Mouse (Mus musculus) cerebellum, postnatal 10 days (tissue): Measurements from ENCODE around the gene Rtkn.

Experiments used
- DNase-seq, 2 experiments: peaks; one replicate each; pipeline ENCODE4 v3.0.0; 2021; ENCODE audit warnings: mixed read lengths in 2 of 2

The Rtkn gene

DNA sequence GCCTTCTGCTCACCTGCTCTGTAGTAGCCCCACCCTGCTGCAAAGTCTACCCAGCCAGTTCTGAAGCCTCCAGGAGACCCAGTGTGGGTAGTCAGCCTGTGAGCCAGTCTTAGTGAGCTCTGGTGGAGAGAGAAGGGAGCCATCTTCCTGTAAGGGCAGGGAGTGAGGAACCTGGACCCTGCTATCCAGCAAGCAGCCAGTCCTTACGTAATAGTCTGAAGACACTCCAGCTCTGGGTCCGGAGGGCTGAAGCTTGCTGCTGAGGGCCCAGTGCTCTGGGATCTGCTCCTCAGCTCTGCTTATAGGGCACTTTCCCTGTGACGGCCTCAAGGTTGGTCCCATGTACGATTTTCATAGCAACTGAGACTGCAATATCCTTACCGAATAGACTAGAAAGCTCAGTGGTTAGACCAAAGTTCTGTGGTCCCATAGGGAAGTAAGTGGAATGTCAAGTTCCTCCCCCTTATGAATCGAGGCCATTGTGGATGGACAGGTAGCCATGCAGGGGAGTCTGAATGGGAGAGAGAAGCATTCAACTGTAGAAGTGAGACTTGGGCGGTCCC is at the start of gene Rtkn:
Gene Rtkn, plus strand, starts transcription at position 513 of the 563 bp plus-strand sequence.
- DNase-seq, result no peak

DNA sequence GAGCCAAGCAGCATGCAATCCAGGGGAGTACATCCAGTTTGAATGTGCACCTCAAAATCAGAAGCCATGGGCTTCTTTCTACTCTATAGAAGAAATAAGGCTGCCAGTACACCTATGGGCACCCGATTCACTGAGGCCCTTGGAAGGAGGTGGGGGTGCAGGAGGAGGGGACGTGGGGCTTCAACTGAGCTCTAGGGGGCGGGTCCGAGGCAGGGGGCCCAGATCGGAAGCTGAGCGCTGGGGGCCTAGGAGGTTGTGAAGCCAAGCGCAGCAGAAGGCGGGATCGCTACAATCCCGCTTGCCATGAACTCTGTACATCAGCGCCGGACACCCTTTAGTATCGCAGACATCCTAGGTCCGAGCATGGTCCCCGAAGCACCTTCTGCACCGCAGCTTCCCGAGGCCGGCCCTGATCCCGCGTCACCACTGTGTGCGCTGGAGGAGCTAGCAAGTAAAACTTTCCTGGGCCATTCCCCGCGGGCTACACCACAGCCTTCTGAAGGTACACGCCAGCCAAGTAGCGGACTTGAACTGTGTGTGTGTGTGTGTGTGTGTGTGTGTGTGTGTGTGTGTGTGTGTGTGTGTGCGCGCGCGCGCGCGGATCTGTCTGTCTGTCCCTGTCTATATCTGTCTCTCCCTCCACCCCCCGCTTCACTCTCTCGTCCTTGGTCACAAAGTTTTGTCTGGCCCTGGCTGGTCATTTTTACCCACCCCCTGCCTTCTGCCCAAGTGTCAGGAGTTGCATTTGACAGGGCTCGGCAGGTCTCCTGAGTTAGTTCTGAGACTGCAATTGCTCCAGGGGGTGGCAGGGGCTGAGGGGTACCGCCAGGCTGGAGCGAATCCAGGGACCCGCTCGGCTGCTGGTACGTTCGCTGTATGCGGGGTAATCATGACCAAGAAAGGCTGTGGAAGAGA is 48.9 kb upstream of the Rtkn start, which contains the start of gene Lbx2:
Gene Lbx2, plus strand, starts transcription at position 247 of the 915 bp plus-strand sequence.
- no peak for DNase-seq

GRCm38 (mm10) chr6:83087205-83087925 is 47.9 kb upstream of the Rtkn start:
- peak; percentile 59 to 67 for DNase-seq

DNA sequence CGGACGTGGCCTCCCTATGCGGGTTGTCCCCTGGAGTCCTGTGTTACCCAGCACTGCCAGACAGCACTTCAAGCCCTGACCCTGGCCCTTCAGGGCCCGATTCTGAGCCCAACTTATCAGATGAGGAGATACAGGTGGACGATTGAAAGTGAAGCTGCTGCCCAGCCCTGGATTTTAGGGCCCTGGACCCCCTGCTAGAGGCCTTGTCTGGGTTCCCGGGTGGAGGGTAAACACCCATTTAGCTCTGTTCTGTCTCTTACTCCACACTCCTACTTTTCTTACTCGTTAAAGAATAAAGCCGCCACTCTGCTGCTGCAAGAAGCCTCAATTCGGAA is 47.4 kb upstream of the Rtkn start:
- no peak for DNase-seq

GRCm38 (mm10) chr6:83092416-83093127 is 42.7 kb upstream of the Rtkn start:
- DNase-seq, result no peak

GRCm38 (mm10) chr6:83095968-83096367 is 39.3 kb upstream of the Rtkn start:
- no peak for DNase-seq

DNA sequence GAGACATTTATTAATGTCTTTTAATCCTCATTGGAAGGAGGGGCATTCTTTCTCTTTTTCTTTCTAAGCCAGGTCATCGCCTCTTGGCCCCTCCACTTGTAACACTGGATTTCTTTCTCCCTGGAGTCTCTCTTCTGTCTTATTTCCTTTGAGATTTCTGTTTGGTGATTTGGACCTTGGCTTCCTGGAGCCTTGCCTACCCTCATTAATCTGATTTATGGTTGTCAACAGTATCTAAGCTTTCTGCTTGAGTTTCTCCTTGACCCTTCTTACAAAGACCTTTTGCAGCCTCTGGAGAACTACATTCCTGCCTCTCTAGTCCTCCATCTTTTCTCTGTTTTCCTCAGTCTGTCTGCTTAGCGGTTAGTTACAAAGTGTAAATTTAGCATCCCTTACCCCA is 36.9 kb upstream of the Rtkn start:
- DNase-seq, result no peak

- DNase-seq, result peak; percentile 92 to 93
Measured at GRCm38 (mm10) chr6:83101316-83101687, 34.0 kb upstream of the Rtkn start, which contains the start of the genes Ccdc142 and Gm42688. Ccdc142 (plus strand) TSS chr6:83101601. Gm42688 (plus strand) TSS chr6:83101617.

DNA sequence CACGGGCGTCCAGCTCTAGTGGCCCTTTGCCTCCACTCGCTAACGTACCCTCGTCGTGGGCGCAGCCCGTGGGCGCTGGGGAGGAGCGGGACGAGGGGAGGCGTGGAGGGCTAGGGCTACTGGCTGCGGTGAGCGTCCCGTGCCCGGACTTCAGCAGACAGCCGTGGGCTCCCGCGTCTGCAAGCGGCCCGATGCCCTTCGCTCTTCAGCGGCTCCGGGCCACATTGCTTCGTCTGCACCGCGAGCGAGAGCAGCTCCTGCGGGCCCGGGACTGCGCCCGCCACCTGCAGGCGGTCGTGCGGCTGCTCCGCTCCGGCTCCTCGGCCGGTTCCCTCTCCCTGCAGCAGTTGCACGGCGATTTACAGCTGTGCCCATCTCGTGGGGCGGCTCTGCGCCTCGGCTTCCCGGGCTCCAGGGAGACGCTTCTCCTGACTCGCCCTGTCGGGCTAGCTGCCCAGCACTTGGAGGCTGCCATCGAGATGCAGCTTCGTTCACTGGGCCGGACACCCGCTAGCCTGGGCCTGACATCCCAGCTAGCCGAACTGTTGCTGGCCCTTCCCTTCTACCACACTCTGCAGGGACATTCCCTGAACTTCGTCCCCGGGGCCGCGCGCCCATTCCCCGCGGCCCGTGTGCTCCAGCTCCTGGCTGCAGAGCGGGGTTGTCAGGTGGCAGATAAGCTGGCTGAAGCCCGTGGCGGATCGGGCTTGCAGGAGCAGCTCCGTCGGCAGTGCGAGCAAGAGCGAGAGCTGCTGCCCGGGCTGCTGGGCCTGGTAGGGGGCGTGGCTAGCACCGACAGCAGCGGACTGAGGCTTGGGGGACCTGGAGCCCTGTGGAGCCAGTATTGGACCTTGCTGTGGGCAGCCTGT is 33.3 kb upstream of the Rtkn start:
- DNase-seq, result peak; percentile 72 to 74

GRCm38 (mm10) chr6:83103130-83103650 is 32.1 kb upstream of the Rtkn start:
- DNase-seq, result no peak

GRCm38 (mm10) chr6:83104158-83104557 is 31.1 kb upstream of the Rtkn start:
- no peak for DNase-seq

GRCm38 (mm10) chr6:83107566-83108400 is 27.5 kb upstream of the Rtkn start:
- peak; percentile 88 to 91 for DNase-seq

DNA sequence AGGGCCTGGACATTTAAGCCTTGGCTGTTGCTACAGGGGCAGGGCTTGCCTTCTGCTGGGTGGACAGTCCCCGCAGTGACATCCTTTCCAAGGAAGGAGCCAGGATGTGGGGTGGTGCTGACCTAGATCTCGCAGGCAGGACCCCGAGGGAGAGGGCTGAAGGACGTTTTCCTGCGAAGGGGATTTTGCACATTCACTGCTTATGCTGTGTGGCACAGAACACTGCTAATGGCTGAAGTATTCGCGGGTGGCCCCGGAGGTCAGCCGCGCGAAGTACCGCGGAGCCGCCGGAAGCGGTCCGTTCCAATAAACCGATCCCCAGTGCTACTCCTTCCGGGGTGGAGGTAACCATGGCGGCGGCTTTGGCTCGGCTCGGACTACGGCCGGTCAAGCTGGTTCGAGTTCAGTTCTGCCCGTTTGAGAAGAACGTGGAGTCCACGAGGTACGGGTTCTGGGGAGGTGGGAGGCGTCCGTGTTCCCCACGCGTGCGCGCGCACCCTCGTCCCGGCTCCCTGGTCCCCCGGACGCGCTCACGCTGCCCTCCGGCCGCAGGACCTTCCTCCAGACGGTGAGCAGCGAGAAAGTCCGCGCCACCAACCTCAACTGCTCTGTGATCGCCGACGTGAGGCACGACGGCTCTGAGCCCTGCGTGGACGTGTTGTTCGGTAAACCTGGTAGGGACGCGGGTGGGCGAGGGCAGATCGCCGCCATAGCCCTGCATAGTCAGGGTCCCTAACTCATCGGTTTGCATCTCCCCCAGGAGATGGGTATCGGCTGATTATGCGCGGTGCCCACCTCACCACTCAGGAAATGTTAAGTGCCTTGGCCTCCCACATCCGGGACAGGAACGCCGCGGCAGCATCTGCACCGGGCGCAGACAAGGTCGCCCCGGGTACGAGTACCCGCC is 26.2 kb upstream of the Rtkn start, which contains the start of gene Mrpl53:
Gene Mrpl53, plus strand, starts transcription at position 279 of the 907 bp plus-strand sequence.
- peak; percentile 91 to 92 for DNase-seq

DNA sequence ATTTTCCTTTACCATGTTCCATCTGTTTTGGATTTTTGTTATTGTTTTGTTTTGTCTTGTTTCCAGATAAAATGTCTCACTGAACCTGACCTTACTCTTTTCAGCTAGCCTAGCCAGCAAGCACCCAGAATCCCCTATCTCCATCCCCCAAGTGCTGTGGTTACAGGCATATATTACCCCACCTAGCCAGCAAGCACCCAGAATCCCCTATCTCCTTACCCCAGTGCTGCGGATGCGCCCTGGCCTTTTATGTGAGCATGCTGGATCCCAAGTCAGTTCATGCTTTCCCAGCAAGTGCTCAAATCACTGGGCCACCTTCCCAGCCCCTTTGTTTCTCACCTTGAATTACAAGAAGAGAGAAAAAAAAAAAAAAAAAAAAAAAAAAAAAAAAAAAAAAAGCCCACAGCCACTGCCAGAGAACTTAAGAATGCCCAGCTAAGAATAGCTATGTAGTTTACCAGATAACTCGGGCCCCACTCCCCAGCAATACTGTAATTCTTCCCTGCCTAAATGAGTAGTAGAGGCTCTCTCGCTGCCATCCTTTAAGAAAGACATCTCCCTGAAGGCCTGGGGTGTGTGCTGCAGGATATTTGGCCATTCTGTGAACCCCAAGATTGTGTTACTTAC is 23.6 kb upstream of the Rtkn start:
- no peak for DNase-seq

- DNase-seq, result peak; percentile 96 to 97
Measured at GRCm38 (mm10) chr6:83115011-83115671, 20.1 kb upstream of the Rtkn start, which contains the start of gene Mogs. Mogs (plus strand) TSS chr6:83115496.

- peak in 1 of 2 experiments; percentile 47 for DNase-seq
Measured at GRCm38 (mm10) chr6:83115682-83116372, 19.4 kb upstream of the Rtkn start.

GRCm38 (mm10) chr6:83116373-83117164 is 18.7 kb upstream of the Rtkn start:
- DNase-seq, result no peak
